Mouse (Mus musculus) ES-E14 (cell line): Measurements from ENCODE around the gene Epb41l4b. TPM values are rescaled to one million over a fixed set of nuclear protein-coding genes. Genes with fewer than 3 reads are reported as not detected.
A peak's percentile ranks its signal among the peaks of the same experiment; 100 is the strongest.

Experiments used
- DNase-seq: peaks from one replicate; pipeline ENCODE4 v3.0.0-alpha.2; 2013; ENCODE audit warnings: low read depth, low spot score
- H3K27ac ChIP-seq: 2 replicates; pipeline ENCODE4 v1.5.1; 2012; ENCODE audit warnings: low read depth, mild to moderate bottlenecking, low read length, moderate library complexity, mixed read lengths; ENCODE audit not compliant: poor library complexity, insufficient read depth, severe bottlenecking
- H3K36me3 ChIP-seq: 2 replicates; pipeline ENCODE4 v1.6.1; 2012; ENCODE audit warnings: mild to moderate bottlenecking, low read length, moderate library complexity, mixed read lengths; ENCODE audit not compliant: control insufficient read depth, poor library complexity, insufficient read depth, severe bottlenecking
- H3K4me1 ChIP-seq, 2 experiments: fragments of 150-350 bp in 1 of 2; sonication (generic) in 1 of 2; 2 replicates each; pipeline ENCODE4 v1.6.1; 2012; ENCODE audit warnings: low read length in 2 of 2, mild to moderate bottlenecking in 1 of 2, mixed read lengths in 1 of 2; ENCODE audit not compliant: control insufficient read depth in 2 of 2, insufficient read depth in 2 of 2, poor library complexity in 1 of 2
- H3K4me3 ChIP-seq, 2 experiments: fragments of 150-350 bp in 1 of 2; sonication (generic) in 1 of 2; 2 replicates each; pipeline ENCODE4 v1.5.1; 2012; ENCODE audit warnings: low read length in 2 of 2, low read depth in 1 of 2, mild to moderate bottlenecking in 1 of 2, mixed read lengths in 1 of 2; ENCODE audit not compliant: insufficient read depth in 1 of 2, poor library complexity in 1 of 2, severe bottlenecking in 1 of 2
- H3K9ac ChIP-seq: 2 replicates; pipeline ENCODE4 v1.6.1; 2012; ENCODE audit warnings: low read depth, mild to moderate bottlenecking, low read length, mixed read lengths; ENCODE audit not compliant: poor library complexity, insufficient read depth, severe bottlenecking
- H3K9me3 ChIP-seq: fragments of 150-350 bp; sonication (generic); 2 replicates; pipeline ENCODE4 v1.6.1; 2012; ENCODE audit warnings: low read depth, mild to moderate bottlenecking, low read length; ENCODE audit not compliant: control insufficient read depth, insufficient read depth
- CHD2 ChIP-seq: IDR thresholded peaks from 2 replicates; pipeline ENCODE4 v1.6.1; 2014; ENCODE audit warnings: mild to moderate bottlenecking, low read depth, low read length, inconsistent platforms
- HCFC1 ChIP-seq: IDR thresholded peaks from 2 replicates; pipeline ENCODE4 v1.6.1; 2012; ENCODE audit warnings: low read length, inconsistent platforms, borderline replicate concordance; ENCODE audit not compliant: insufficient read depth
- MAFK ChIP-seq: IDR thresholded peaks from 2 replicates; pipeline ENCODE4 v1.6.1; 2014; ENCODE audit warnings: mild to moderate bottlenecking, low read depth, low read length, inconsistent platforms; ENCODE audit not compliant: insufficient read depth
- ZC3H11A ChIP-seq: IDR thresholded peaks from 2 replicates; pipeline ENCODE4 v1.6.1; 2012; ENCODE audit warnings: low read depth, mild to moderate bottlenecking, inconsistent platforms, low read length, borderline replicate concordance
- ZNF384 ChIP-seq: IDR thresholded peaks from 2 replicates; pipeline ENCODE4 v1.6.1; 2012; ENCODE audit warnings: low read depth, low read length, inconsistent platforms
- in situ Hi-C, 2 experiments: fragments of 600-800 bp; cut with MboI; formaldehyde crosslinking; loops; one replicate each; pipeline ENCODE4 v1.15.1; 2025; ENCODE audit warnings: low sequenced_read_pairs in 2 of 2, inconsistent platforms in 1 of 2; ENCODE audit not compliant: unreplicated experiment in 2 of 2
- total RNA-seq: library from RNA; depleted of rRNA; stranded (reverse); fragments of 300-350 nt; gene quantifications from 2 replicates; pipeline ENCODE4 v1.2.3, GENCODE M21; 2012

Gene Epb41l4b
- total RNA-seq, 1 experiment = 4.7 TPM

DNA sequence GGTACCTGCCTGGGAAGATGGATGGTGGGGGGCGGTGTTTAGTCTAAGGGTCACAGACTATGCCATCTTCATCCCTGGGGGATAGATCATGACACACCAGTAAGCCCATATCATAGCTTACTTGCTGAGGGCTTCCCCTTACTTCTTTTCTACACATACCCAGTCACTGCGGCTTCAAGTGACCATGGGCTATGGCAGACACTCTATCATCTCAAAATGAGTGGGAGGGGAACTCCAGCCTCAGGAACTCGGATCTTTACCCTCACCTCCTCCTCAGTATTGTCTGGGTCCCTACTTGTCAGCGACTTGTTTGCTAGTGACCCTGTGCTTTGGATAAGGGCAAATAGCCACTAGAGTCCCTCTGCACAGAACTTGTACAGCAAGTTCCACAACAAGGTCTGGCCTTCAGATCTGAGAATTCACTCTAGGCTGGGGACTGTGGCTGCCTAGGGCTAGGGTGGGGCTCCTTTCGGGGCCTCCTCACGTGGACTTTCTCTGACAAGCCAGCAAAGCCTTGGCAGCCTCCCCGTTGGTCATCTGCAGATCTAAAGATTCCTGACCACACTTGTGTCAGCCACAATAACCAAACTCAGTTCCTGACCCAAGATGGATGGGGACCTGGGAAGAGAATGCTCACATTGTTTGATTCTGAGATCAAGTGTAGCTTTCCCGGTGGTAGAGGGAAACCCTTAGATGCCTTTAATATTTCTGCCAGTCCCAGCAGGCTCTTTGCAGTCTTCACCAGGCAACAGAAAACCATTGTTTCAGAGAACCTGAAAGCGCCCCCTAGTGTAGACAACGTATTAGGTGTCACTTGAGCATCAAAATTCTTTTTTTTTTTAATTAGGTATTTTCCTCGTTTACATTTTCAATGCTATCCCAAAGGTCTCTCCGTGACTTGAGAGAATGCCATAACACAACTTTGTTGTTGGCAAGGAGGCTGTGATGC, 24.0 kb upstream of the Epb41l4b start:
- Histone ChIP-seq H3K9me3 (no peaks in the 10 kb centered on the region), H3K4me3 (no peak overlapping the region), H3K9ac (no peak overlapping the region), H3K27ac (no peak overlapping the region), H3K4me1 (peaks cover 3 to 11% of the 10 kb centered on the region in 2 experiments), H3K36me3 (no peaks in the 10 kb centered on the region)
- TF ChIP-seq CHD2 (no peak), ZNF384 (0 out of 2 replicates have a peak, but pooled peaks have one; percentile 23)
- DNase-seq = no peak
- in situ Hi-C loops = no loop called here

GRCm38 (mm10) chr4:57165654-57166053, 22.4 kb upstream of the Epb41l4b start:
- Histone ChIP-seq H3K4me3 (no peak overlapping the region), H3K27ac (no peak overlapping the region), H3K36me3 (no peaks in the 10 kb centered on the region), H3K4me1 (peaks cover 3 to 11% of the 10 kb centered on the region in 2 experiments), H3K9ac (no peak overlapping the region), H3K9me3 (no peaks in the 10 kb centered on the region)
- TF ChIP-seq ZNF384 (no peak), CHD2 (no peak), MAFK (no peak), ZC3H11A (no peak), HCFC1 (no peak)
- no peak for DNase-seq
- in situ Hi-C loops = no loop called here

GRCm38 (mm10) chr4:57164578-57165210, 21.5 kb upstream of the Epb41l4b start:
- Histone ChIP-seq H3K27ac (no peak overlapping the region), H3K4me3 (no peak overlapping the region), H3K36me3 (no peaks in the 10 kb centered on the region), H3K4me1 (peaks cover 3 to 11% of the 10 kb centered on the region in 2 experiments), H3K9me3 (no peaks in the 10 kb centered on the region), H3K9ac (no peak overlapping the region)
- DNase-seq = no peak
- TF ChIP-seq ZNF384 (no peak), HCFC1 (no peak), MAFK (no peak), CHD2 (no peak), ZC3H11A (no peak)
- in situ Hi-C loops = no loop called here

DNA sequence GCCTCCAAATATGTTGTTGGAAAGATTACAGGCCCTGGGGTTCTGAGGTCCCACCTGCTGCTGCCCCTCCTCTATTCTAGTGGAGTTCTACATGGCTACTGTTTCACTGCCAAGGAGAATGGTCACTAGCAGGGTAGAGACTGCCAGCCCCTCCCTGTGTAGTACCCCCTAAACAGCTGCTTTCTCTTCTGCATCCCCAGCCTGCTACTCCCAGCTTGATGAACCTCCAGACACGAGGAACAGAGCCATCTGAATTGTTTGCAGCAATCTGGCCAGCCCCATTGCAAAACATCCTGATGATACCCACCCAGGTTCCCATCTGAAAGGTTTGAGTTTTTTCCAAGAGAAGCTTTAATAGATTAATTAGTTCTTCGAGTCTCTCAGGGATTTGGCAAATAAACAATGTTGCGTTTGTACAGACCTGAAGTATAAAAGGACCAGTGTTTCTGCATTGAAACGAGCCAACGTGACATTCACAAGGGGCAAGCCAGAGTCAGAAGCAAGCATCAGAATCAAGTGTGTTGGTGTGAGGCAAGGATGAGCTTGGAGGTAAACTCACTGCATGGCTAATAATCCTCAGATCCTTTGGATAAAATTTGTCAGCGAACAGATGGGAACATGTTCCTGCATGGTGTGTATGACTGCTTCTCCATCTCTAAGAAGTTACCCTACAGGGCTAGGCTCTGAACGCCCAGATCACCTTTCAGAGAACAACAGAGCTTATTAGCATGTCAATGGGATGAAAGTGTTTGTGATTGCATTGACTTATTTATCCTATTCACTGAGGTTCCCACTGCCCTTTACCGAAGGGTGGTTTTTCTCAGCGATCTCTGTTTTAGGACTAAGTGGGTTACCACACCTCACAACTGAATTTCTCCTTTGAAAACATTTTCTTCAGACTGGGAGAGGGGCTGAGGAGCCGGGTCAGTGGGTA, 19.8 kb upstream of the Epb41l4b start:
- Histone ChIP-seq H3K4me1 (peaks cover 3 to 11% of the 10 kb centered on the region in 2 experiments), H3K27ac (no peak overlapping the region), H3K36me3 (no peaks in the 10 kb centered on the region), H3K9me3 (no peaks in the 10 kb centered on the region), H3K4me3 (no peak overlapping the region), H3K9ac (no peak overlapping the region)
- TF ChIP-seq MAFK = no peak
- no peak for TF ChIP-seq ZNF384
- no peak for TF ChIP-seq HCFC1
- no peak for TF ChIP-seq CHD2
- TF ChIP-seq ZC3H11A = no peak
- DNase-seq = peak; percentile 84
- in situ Hi-C loops = no loop called here
